Mouse (Mus musculus): ENCODE measurements around the gene Gpr141.

DNA sequence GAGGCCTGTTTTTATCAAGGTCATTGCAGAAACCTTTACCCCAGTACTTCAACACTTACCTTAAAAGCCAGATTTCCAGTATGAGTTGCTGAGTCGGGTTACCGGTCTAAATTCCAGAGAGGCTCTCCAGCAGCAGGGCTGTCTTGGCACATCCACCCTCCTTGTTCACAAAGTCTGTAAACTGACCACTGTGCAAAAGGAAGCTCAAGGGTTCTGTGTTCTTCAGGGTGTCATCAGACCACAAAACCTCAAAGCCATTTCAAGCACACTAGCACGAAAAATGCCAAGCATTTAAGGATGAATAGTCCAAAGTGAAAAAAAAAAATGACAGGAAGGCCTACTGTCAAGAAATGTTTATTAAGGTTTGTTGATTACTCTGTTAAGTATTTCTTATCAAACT lies at the start of gene Gpr141:
- TF ChIP-seq CTCF (IDR thresholded peaks at IDR 0.05; ENCODE audit: control insufficient read depth, insufficient read depth, low read length) (no peak), POLR2A (IDR thresholded peaks at IDR 0.05; ENCODE audit: borderline replicate concordance, control insufficient read depth, low read depth, low read length) (no peak)

Data from bone marrow, adult 2 months (tissue).